Mouse (Mus musculus): ENCODE data around the gene H2afj. TPM values are rescaled to one million over a fixed set of nuclear protein-coding genes. Genes with fewer than 3 reads are reported as not detected.

Gene H2afj
- 11.4 TPM for polyA plus RNA-seq (2014; fragmentation: Illumina TruSeq; extraction: RNeasy Lipid Tissue Mini Kit (QIAGEN cat#74804); ENCODE audit: low read depth, low replicate concordance)

DNA sequence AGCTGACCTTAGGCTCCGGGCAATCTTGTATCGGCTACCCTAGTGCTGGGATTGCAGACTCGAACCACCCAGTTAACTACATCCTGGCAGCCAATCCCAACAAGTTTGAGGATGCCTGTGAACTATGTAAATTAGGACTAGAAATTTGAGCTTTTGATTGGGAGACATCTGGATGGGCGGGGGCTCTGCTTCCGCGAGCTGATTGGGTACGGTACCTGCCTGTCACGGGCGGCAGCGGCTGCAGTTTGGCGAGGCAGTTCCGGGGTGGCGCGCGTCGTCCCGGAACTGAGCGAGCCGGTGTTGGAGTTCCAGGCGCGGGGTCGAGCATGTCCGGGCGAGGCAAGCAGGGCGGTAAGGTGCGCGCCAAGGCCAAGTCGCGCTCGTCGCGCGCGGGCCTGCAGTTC, at the start of gene H2afj:
Gene H2afj (plus strand): TSS at position 231 of the 404 bp plus-strand sequence.

DNA sequence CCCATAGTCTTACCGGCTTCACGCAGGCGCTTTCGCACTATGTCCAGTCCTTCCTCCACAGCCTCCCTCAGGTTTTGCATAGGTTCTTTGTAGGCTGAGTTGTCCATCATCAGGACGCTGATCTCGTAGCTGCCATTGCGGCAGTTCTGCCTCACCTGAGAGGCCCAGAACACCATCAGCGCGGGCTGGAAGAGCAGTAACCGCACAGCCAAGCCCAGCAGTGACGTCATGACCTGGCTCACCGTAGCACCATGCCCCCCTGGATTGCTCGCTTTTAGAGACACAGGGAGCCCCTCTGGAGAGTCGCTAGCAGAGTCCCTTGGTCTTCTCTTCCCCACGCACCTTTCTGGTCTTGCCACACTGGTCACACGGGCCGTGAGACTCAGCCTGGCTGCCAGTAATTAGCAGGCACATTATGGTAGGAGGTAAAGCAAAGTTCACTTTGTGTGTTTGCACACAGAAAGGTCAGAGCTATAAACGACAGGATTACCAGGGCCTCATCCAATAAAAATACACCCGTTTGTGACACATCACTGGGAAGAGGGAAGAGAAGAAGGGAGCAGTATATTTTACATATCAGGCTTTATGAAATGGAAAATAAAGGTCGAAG, 26.6 kb upstream of the H2afj start, which contains the start of gene Gucy2c:
Gene Gucy2c (minus strand): TSS at position 389 of the 610 bp plus-strand sequence.

DNA sequence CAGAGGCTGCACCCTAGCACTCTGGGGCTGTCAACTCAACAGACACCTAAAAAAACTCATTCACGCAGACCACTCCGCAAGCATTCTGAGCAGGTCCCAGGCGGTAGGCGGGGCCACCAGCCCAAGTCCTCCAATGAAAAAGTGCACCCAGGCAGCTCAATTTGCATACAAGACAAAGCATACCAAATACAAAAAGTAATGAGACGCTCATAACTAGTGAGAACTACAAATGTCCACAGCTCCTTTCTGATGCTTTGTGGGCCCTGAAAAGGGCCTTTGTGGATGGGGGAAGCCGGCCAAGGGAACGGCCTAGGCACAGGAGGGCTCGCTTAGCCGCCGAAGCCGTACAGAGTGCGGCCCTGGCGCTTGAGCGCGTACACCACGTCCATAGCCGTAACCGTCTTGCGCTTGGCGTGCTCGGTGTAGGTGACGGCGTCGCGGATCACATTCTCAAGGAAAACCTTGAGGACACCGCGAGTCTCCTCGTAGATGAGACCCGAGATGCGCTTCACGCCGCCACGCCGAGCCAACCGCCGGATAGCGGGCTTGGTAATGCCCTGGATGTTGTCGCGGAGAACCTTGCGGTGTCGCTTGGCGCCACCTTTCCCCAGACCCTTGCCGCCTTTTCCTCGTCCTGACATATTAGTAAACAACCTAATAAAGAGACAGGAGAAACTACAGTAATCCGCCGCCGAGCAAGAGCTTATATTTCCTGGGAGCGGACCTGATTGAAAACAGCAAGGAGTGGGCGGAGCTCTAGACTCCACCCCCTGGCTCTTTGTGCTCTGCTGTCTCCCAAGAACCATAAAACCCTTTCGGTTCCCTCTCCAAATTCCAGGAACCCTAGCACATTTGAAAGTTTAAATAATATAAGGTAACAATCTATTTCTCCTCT, 4.1 kb upstream of the H2afj start, which contains the start of gene Hist4h4:
Gene Hist4h4 (minus strand): TSS at position 677 of the 895 bp plus-strand sequence.

DNA sequence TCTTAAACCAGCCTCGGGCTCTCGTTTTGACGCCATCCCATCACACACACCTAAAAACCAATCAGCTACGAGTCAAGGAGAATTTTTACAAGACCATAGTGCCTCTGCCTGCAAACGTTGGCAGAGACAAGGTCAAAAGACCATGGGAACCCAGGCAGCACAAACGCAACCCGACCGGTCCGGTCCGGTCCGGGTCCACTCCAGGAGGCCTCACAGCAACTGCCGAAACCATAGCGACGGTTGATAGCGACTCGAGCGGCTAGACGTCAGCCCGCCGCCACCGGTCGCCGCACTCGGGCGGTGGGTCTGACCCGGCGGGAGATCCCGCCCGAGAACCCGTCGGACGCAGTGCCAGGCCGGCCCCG, 19.5 kb downstream of the H2afj start, which contains the start of gene BC049715:
Gene BC049715 (plus strand): TSS at position 111 of the 365 bp plus-strand sequence.

DNA sequence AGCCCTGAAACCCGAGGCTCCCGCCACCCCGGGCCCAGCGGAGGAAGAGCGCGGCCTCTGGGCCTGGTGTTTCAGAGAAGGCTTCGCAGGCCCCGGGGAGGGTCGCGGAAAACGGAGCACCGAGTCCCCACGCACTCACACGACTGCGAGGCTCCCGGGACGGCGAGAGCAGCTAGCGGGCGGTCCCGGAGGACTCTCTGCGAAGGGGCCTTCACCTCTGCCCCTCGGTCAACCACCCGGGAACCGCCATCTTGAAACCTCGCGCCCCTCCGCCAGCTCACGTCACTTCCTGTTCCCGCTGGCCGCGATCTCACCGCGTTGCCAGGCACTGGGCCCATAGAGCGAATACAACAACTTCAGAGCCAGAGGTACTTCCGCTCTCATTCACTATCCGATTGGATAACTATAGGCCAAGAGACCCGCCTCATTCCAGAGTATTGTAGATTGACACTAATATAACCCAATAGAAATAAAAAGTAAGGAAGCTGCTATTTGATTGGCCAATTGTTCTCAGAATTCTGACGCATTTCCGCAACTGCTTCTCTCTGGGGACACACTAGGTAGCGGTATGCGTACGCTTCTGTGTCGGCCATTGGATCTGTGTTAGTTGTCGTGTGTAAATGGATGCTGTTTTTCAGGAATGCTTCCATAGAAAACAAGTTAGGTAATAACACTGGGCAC, 20.0 kb downstream of the H2afj start, which contains the start of gene Wbp11:
Gene Wbp11 (minus strand): TSS at position 353 of the 681 bp plus-strand sequence.

DNA sequence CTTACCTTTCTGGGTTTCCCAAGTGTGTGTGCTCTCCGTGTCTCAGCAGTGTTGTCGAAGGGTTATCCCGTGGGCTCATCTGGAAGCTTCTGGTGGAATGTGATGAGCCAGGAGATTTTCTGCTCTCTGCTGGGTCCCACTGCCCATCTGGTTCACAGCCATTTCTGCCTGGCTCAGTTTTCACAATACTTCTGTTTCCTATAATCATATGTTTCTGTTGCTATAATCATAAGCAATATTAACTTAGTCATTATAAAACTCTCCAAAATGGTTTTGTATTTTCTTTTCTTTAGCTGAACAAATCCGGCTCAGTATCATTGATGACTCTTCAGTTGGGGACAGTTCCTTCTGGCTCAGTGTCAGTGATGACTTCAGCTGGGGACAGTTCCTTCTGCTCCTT, 27.3 kb downstream of the H2afj start, which contains the start of gene Smco3:
Gene Smco3 (minus strand): TSS at position 101 of the 400 bp plus-strand sequence.

DNA sequence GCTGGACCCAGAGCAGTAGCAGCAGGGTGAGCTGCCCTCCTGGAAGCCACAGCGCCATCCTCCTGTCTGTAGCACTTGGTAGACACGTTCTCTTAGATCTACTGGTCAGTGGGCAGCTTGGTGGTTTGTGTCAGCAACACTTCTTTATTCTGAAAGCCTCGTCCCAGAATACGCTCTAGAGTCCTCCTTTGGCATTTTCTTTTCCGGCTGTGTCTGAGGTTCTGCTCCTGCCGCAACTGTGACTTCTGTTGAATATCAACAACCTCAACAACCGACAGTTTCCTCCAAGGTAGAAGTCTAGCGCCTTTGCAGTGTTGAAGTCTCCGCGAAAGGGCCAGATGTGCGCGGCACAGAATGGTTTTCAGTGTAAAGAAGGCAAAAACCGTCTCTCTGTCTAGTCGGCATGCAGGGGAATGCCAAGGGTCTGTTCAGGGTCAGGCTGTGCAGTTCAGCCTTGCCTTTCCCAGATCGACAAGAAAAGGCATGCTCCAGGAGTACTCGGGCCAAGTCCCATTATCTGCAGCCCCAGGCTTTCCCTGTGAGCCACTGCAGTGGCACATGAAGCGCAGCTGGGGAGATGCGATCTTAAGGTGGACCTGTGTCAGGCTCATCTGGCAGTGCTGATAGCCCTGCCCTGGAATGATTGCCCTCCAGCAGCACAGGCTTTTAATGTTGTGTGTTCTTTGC, 49.3 kb downstream of the H2afj start, which contains the start of gene Art4:
Gene Art4 (minus strand): TSS at position 548 of the 687 bp plus-strand sequence.

Other genes starting within 250 kb of the H2afj start
- gene Plbd1, start 146.3 kb upstream of the H2afj start, polyA plus RNA-seq (2014; fragmentation: Illumina TruSeq; extraction: RNeasy Lipid Tissue Mini Kit (QIAGEN cat#74804); ENCODE audit: low read depth, low replicate concordance): 22.2 TPM
- not detected for gene Gucy2c, start 26.5 kb upstream of the H2afj start, polyA plus RNA-seq (2014; fragmentation: Illumina TruSeq; extraction: RNeasy Lipid Tissue Mini Kit (QIAGEN cat#74804); ENCODE audit: low read depth, low replicate concordance)
- not detected for gene Hist4h4, start 3.8 kb upstream of the H2afj start, polyA plus RNA-seq (2014; fragmentation: Illumina TruSeq; extraction: RNeasy Lipid Tissue Mini Kit (QIAGEN cat#74804); ENCODE audit: low read depth, low replicate concordance)
- gene BC049715, start 19.4 kb downstream of the H2afj start, polyA plus RNA-seq (2014; fragmentation: Illumina TruSeq; extraction: RNeasy Lipid Tissue Mini Kit (QIAGEN cat#74804); ENCODE audit: low read depth, low replicate concordance): 0.70 TPM
- 102 TPM for gene Wbp11, start 20.0 kb downstream of the H2afj start, polyA plus RNA-seq (2014; fragmentation: Illumina TruSeq; extraction: RNeasy Lipid Tissue Mini Kit (QIAGEN cat#74804); ENCODE audit: low read depth, low replicate concordance)
- gene Smco3, start 27.2 kb downstream of the H2afj start, polyA plus RNA-seq (2014; fragmentation: Illumina TruSeq; extraction: RNeasy Lipid Tissue Mini Kit (QIAGEN cat#74804); ENCODE audit: low read depth, low replicate concordance): 0.93 TPM
- 4.3 TPM for gene Art4, start 49.5 kb downstream of the H2afj start, polyA plus RNA-seq (2014; fragmentation: Illumina TruSeq; extraction: RNeasy Lipid Tissue Mini Kit (QIAGEN cat#74804); ENCODE audit: low read depth, low replicate concordance)
- gene Mgp, start 67.6 kb downstream of the H2afj start, polyA plus RNA-seq (2014; fragmentation: Illumina TruSeq; extraction: RNeasy Lipid Tissue Mini Kit (QIAGEN cat#74804); ENCODE audit: low read depth, low replicate concordance): 110 TPM
- gene Erp27, start 113.9 kb downstream of the H2afj start, polyA plus RNA-seq (2014; fragmentation: Illumina TruSeq; extraction: RNeasy Lipid Tissue Mini Kit (QIAGEN cat#74804); ENCODE audit: low read depth, low replicate concordance): not detected
- not detected for gene Pde6h, start 115.6 kb downstream of the H2afj start, polyA plus RNA-seq (2014; fragmentation: Illumina TruSeq; extraction: RNeasy Lipid Tissue Mini Kit (QIAGEN cat#74804); ENCODE audit: low read depth, low replicate concordance)
- 21.1 TPM for gene Arhgdib, start 133.7 kb downstream of the H2afj start, polyA plus RNA-seq (2014; fragmentation: Illumina TruSeq; extraction: RNeasy Lipid Tissue Mini Kit (QIAGEN cat#74804); ENCODE audit: low read depth, low replicate concordance)

Data from adrenal gland, adult 10 weeks (tissue).